ENCODE assay signal across 11 mouse cellular contexts in the genomic region with DNA sequence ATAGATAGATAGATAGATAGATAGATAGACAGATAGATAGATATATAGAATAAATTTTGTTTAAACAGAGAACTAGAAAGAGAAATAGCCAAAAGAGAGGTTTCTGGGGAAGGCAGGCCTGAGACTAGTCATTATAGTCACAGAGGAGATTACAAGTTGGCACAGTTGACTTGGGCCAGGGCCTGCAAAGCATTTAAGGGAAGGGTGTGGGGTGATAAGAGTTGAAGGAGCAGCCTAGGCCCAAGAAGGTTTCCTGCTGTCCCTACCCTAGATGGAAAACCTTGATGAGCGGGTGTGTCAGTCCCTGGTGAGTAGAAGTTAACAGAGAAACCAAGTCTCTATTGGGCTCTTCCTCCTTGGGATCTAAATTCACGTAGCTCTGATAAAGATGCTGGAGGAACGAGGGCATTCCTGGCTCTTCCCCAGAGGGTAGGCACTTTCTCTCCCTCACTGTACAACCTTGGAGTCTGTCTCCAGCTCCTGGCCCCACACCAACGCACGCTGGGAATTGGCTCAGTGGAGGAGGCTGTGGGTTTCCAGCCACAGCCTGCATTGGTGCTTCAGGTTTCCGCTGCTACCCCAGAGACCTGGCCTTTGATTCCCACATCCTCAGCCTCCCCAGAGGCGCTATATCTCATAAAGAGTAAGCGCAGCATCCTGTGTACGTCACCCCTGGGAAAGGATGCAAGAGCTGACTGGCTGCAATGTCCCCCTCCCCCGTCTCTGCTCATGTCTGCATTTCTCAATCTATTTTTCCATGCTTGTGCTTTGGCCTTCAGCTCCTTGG. TPM values are rescaled to one million over a fixed set of nuclear protein-coding genes. Genes with fewer than 3 reads are reported as not detected.
DNase-seq lines count a peak whose midpoint lies in the region; ATAC-seq and TF ChIP-seq lines count a peak whose summit lies in the region.
"Had no signal": no experiment of that assay in that cellular context is flagged by ENCODE, and none has a peak within 500 bp of the region (broad histone marks: within the 10 kb centered on the region; RNA-seq: fewer than 3 reads in every experiment).

No protein-coding gene starts in this region.

- peak; percentile 61 for DNase-seq in kidney, postnatal 10 days
- no peak for DNase-seq in kidney, adult 2 months
- peak; percentile 76 for DNase-seq in brain, adult 2 months (ENCODE audit: low read depth, low spot score)
- peak; percentile 50 to 66 for DNase-seq in heart, adult 9 months (ENCODE audit: low spot score in 2 of 2)
- peak; percentile 67 to 83 for DNase-seq in thymus, adult 18-20 months
- DNase-seq in midbrain, postnatal 0 days (ENCODE audit: low spot score): no peak
- DNase-seq: gastrocnemius, postnatal 36 days; liver had no signal

- no peak overlapping the region for H3K27ac ChIP-seq in kidney, adult 2 months (ENCODE audit: insufficient read depth, low read depth, low read length)
- no peak overlapping the region for H3K27ac ChIP-seq in intestine, embryonic 15.5 days
- H3K27ac ChIP-seq in midbrain, postnatal 0 days (ENCODE audit: low read depth, low read length): no peak overlapping the region
- H3K27ac ChIP-seq: embryonic facial prominence, embryonic 15.5 days had no signal

- no peaks in the 10 kb centered on the region for H3K4me1 ChIP-seq in kidney, adult 2 months (ENCODE audit: control insufficient read depth, insufficient read depth, low read length)
- no peaks in the 10 kb centered on the region for H3K4me1 ChIP-seq in intestine, embryonic 15.5 days (replicated peaks)
- H3K4me1 ChIP-seq in midbrain, postnatal 0 days (ENCODE audit: insufficient read depth, low read length): no peaks in the 10 kb centered on the region
- H3K4me1 ChIP-seq: embryonic facial prominence, embryonic 15.5 days had no signal

- no peaks in the 10 kb centered on the region for H3K36me3 ChIP-seq in kidney, adult 2 months (ENCODE audit: control insufficient read depth, insufficient read depth, low read length)
- H3K36me3 ChIP-seq in intestine, embryonic 15.5 days: no peaks in the 10 kb centered on the region
- H3K36me3 ChIP-seq in midbrain, postnatal 0 days (ENCODE audit: insufficient read depth, low read length): no peaks in the 10 kb centered on the region
- H3K36me3 ChIP-seq: embryonic facial prominence, embryonic 15.5 days had no signal

- no peaks in the 10 kb centered on the region for H3K9me3 ChIP-seq in intestine, embryonic 15.5 days
- no peaks in the 10 kb centered on the region for H3K9me3 ChIP-seq in midbrain, postnatal 0 days (ENCODE audit: low read length)
- H3K9me3 ChIP-seq: embryonic facial prominence, embryonic 15.5 days had no signal

- ATAC-seq in frontal cortex, adult (ENCODE audit: low TSS enrichment): no peak
- ATAC-seq in intestine, embryonic 15.5 days: no peak
- ATAC-seq in midbrain, postnatal 0 days (ENCODE audit: low FRiP score): no peak

- no peak for TF ChIP-seq CTCF in kidney, adult 2 months (conservative IDR thresholded peaks at IDR 0.05; ENCODE audit: insufficient read depth, insufficient read length, low read depth, low read length)
- no peak for TF ChIP-seq CTCF in midbrain, postnatal 0 days (IDR thresholded peaks at IDR 0.05)

- WGBS in kidney, adult 2 months: 73% methylated on average over 10 of the region's 10 CpGs
- WGBS in intestine, embryonic 15.5 days: 71% methylated on average over 10 of the region's 10 CpGs
- 78% methylated on average over 10 of the region's 10 CpGs for WGBS in midbrain, postnatal 0 days

- no peak overlapping the region for H3K4me2 ChIP-seq in intestine, embryonic 15.5 days (replicated peaks)
- no peak overlapping the region for H3K4me2 ChIP-seq in midbrain, postnatal 0 days (ENCODE audit: low read depth, low read length, poor library complexity, severe bottlenecking)
- H3K4me2 ChIP-seq: embryonic facial prominence, embryonic 15.5 days had no signal

- H3K27me3 ChIP-seq in kidney, adult 2 months (replicated peaks; ENCODE audit: control insufficient read depth, insufficient read depth, low read length): no peaks in the 10 kb centered on the region
- H3K27me3 ChIP-seq in intestine, embryonic 15.5 days (replicated peaks): no peaks in the 10 kb centered on the region
- H3K27me3 ChIP-seq in midbrain, postnatal 0 days (ENCODE audit: insufficient read depth, low read length): no peaks in the 10 kb centered on the region
- H3K27me3 ChIP-seq: embryonic facial prominence, embryonic 15.5 days had no signal

- no peak overlapping the region for H3K9ac ChIP-seq in intestine, embryonic 15.5 days
- no peak overlapping the region for H3K9ac ChIP-seq in midbrain, postnatal 0 days (replicated peaks; ENCODE audit: low read length, poor library complexity, severe bottlenecking)
- H3K9ac ChIP-seq: embryonic facial prominence, embryonic 15.5 days had no signal

- TF ChIP-seq POLR2A in kidney, adult 2 months (IDR thresholded peaks at IDR 0.05; ENCODE audit: low read depth, low read length): no peak

- H3K4me3 ChIP-seq in kidney, adult 2 months (ENCODE audit: insufficient read depth, low read depth, low read length): no peak overlapping the region
- no peak overlapping the region for H3K4me3 ChIP-seq in intestine, embryonic 15.5 days (replicated peaks)
- H3K4me3 ChIP-seq in midbrain, postnatal 0 days (ENCODE audit: low read depth, low read length): no peak overlapping the region
- H3K4me3 ChIP-seq: embryonic facial prominence, embryonic 15.5 days had no signal

RNA-seq across cellular contexts. Expression of a gene that starts 3.1 kb away (rescaled TPM):
- polyA plus RNA-seq in kidney, adult 2 months (2012; rRNA removed): 0.57 and 4.3 TPM in 2 replicates
- polyA plus RNA-seq in intestine, embryonic 15.5 days (2015; fragmentation: Nextera tagmentation; extraction: Ambion mirVana): 0.40 and 0.48 TPM in 2 replicates
- 0.19 and 2.8 TPM in 2 replicates for total RNA-seq in midbrain, postnatal 0 days (2014; rRNA removed)
- 0.25 and 0.58 TPM in 2 replicates for polyA plus RNA-seq in midbrain, postnatal 0 days (2015; fragmentation: Nextera tagmentation; extraction: Ambion mirVana)

RNA-seq across cellular contexts. Expression of a gene that starts 21.1 kb away (rescaled TPM):
- 4.0 and 5.6 TPM in 2 replicates for polyA plus RNA-seq in kidney, adult 2 months (2012; rRNA removed)
- polyA plus RNA-seq in intestine, embryonic 15.5 days (2015; fragmentation: Nextera tagmentation; extraction: Ambion mirVana): 0.99 and 1.1 TPM in 2 replicates
- 198 and 225 TPM in 2 replicates for total RNA-seq in midbrain, postnatal 0 days (2014; rRNA removed)
- 38.3 and 39.3 TPM in 2 replicates for polyA plus RNA-seq in midbrain, postnatal 0 days (2015; fragmentation: Nextera tagmentation; extraction: Ambion mirVana)

RNA-seq across cellular contexts. Expression of a gene that starts 26.6 kb away (rescaled TPM):
- 0.80 and 1.5 TPM in 2 replicates for polyA plus RNA-seq in kidney, adult 2 months (2012; rRNA removed)
- polyA plus RNA-seq in intestine, embryonic 15.5 days (2015; fragmentation: Nextera tagmentation; extraction: Ambion mirVana): 2.2 and 2.9 TPM in 2 replicates
- total RNA-seq in midbrain, postnatal 0 days (2014; rRNA removed): 1.1 and 2.1 TPM in 2 replicates
- polyA plus RNA-seq in midbrain, postnatal 0 days (2015; fragmentation: Nextera tagmentation; extraction: Ambion mirVana): 2.8 and 3.5 TPM in 2 replicates

RNA-seq across cellular contexts. Expression of a gene that starts 27.4 kb away (rescaled TPM):
- polyA plus RNA-seq in kidney, adult 2 months (2012; rRNA removed): 15.8 and 19.1 TPM in 2 replicates
- polyA plus RNA-seq in intestine, embryonic 15.5 days (2015; fragmentation: Nextera tagmentation; extraction: Ambion mirVana): 17.9 and 20.1 TPM in 2 replicates
- 67.4 and 74.4 TPM in 2 replicates for total RNA-seq in midbrain, postnatal 0 days (2014; rRNA removed)
- 9.8 and 11.2 TPM in 2 replicates for polyA plus RNA-seq in midbrain, postnatal 0 days (2015; fragmentation: Nextera tagmentation; extraction: Ambion mirVana)

RNA-seq across cellular contexts. Expression of a gene that starts 35.0 kb away (rescaled TPM):
- polyA plus RNA-seq in kidney, adult 2 months (2012; rRNA removed): 1,732 and 2,839 TPM in 2 replicates
- polyA plus RNA-seq in intestine, embryonic 15.5 days (2015; fragmentation: Nextera tagmentation; extraction: Ambion mirVana): 241 and 282 TPM in 2 replicates
- 814 and 944 TPM in 2 replicates for total RNA-seq in midbrain, postnatal 0 days (2014; rRNA removed)
- 810 TPM in 2 replicates for polyA plus RNA-seq in midbrain, postnatal 0 days (2015; fragmentation: Nextera tagmentation; extraction: Ambion mirVana)

Comparison
In these comparisons a context has a peak if more than half of its experiments do, and no peak if none do; other contexts are left out.
1. DNase-seq: peak in kidney, postnatal 10 days (single experiment), brain, adult 2 months (single experiment), heart, adult 9 months (2 of 2) and thymus, adult 18-20 months (2 of 2); none in kidney, adult 2 months (single experiment) and midbrain, postnatal 0 days (single experiment).